Mouse (Mus musculus): Measurements from ENCODE around the gene Stx7.

Gene Stx7

GRCm38 (mm10) chr10:24160349-24160748 is 11.2 kb downstream of the Stx7 start:
- Histone ChIP-seq H3K4me1 (replicated peaks; ENCODE audit: low read depth, low read length) (peaks cover 27% of the 10 kb centered on the region), H3K9me3 (ENCODE audit: low read length) (no peaks in the 10 kb centered on the region), H3K27me3 (ENCODE audit: insufficient read depth, low read length) (no peaks in the 10 kb centered on the region), H3K36me3 (ENCODE audit: insufficient read depth, low read length) (peaks cover 16% of the 10 kb centered on the region), H3K4me3 (replicated peaks; ENCODE audit: low read length) (no peak overlapping the region)
- TF ChIP-seq NANOG (IDR thresholded peaks at IDR 0.05; ENCODE audit: borderline replicate concordance, low read length) (no peak), CTCF (conservative IDR thresholded peaks at IDR 0.05; ENCODE audit: low read length) (no peak), POU5F1 (IDR thresholded peaks at IDR 0.05; ENCODE audit: borderline replicate concordance, low read length) (no peak)

GRCm38 (mm10) chr10:24164137-24164908 is 15.2 kb downstream of the Stx7 start:
- H3K27me3 ChIP-seq (ENCODE audit: insufficient read depth, low read length) = no peaks in the 10 kb centered on the region
- H3K36me3 ChIP-seq (ENCODE audit: insufficient read depth, low read length) = no peaks in the 10 kb centered on the region
- H3K4me1 ChIP-seq (replicated peaks; ENCODE audit: low read depth, low read length) = peaks cover 38% of the 10 kb centered on the region
- TF ChIP-seq CTCF (conservative IDR thresholded peaks at IDR 0.05; ENCODE audit: low read length) = no peak
- no peak for TF ChIP-seq NANOG (IDR thresholded peaks at IDR 0.05; ENCODE audit: borderline replicate concordance, low read length)
- no peak for TF ChIP-seq POU5F1 (IDR thresholded peaks at IDR 0.05; ENCODE audit: borderline replicate concordance, low read length)
- H3K4me3 ChIP-seq (replicated peaks; ENCODE audit: low read length) = 0 out of 2 replicates have a peak overlapping the region, but pooled peaks have one; percentile 21
- no peaks in the 10 kb centered on the region for H3K9me3 ChIP-seq (ENCODE audit: low read length)

- Histone ChIP-seq H3K4me1 (replicated peaks; ENCODE audit: low read depth, low read length) (peaks cover 34% of the 10 kb centered on the region), H3K36me3 (ENCODE audit: insufficient read depth, low read length) (no peaks in the 10 kb centered on the region), H3K9me3 (ENCODE audit: low read length) (no peaks in the 10 kb centered on the region), H3K27me3 (ENCODE audit: insufficient read depth, low read length) (no peaks in the 10 kb centered on the region), H3K4me3 (replicated peaks; ENCODE audit: low read length) (0 out of 2 replicates have a peak overlapping the region, but pooled peaks have one; percentile 21)
- TF ChIP-seq NANOG (IDR thresholded peaks at IDR 0.05; ENCODE audit: borderline replicate concordance, low read length) = no peak
- TF ChIP-seq CTCF (conservative IDR thresholded peaks at IDR 0.05; ENCODE audit: low read length) = no peak
- TF ChIP-seq POU5F1 (IDR thresholded peaks at IDR 0.05; ENCODE audit: borderline replicate concordance, low read length) = no peak
Measured at GRCm38 (mm10) chr10:24164909-24165304, 15.8 kb downstream of the Stx7 start.

- Histone ChIP-seq H3K36me3 (ENCODE audit: insufficient read depth, low read length) (no peaks in the 10 kb centered on the region), H3K4me3 (replicated peaks; ENCODE audit: low read length) (no peak overlapping the region), H3K27me3 (ENCODE audit: insufficient read depth, low read length) (no peaks in the 10 kb centered on the region), H3K9me3 (ENCODE audit: low read length) (no peaks in the 10 kb centered on the region), H3K4me1 (replicated peaks; ENCODE audit: low read depth, low read length) (peaks cover 34% of the 10 kb centered on the region)
- TF ChIP-seq CTCF (conservative IDR thresholded peaks at IDR 0.05; ENCODE audit: low read length) (no peak), NANOG (IDR thresholded peaks at IDR 0.05; ENCODE audit: borderline replicate concordance, low read length) (no peak), POU5F1 (IDR thresholded peaks at IDR 0.05; ENCODE audit: borderline replicate concordance, low read length) (no peak)
Measured at GRCm38 (mm10) chr10:24165526-24166055, 16.5 kb downstream of the Stx7 start.

- H3K4me3 ChIP-seq (replicated peaks; ENCODE audit: low read length) = no peak overlapping the region
Measured at GRCm38 (mm10) chr10:24167978-24168583, 19.0 kb downstream of the Stx7 start.

GRCm38 (mm10) chr10:24168854-24169253 is 19.8 kb downstream of the Stx7 start:
- H3K36me3 ChIP-seq (ENCODE audit: insufficient read depth, low read length) = no peaks in the 10 kb centered on the region
- H3K4me3 ChIP-seq (replicated peaks; ENCODE audit: low read length) = no peak overlapping the region
- H3K9me3 ChIP-seq (ENCODE audit: low read length) = no peaks in the 10 kb centered on the region
- H3K27me3 ChIP-seq (ENCODE audit: insufficient read depth, low read length) = no peaks in the 10 kb centered on the region
- peaks cover 43% of the 10 kb centered on the region for H3K4me1 ChIP-seq (replicated peaks; ENCODE audit: low read depth, low read length)
- TF ChIP-seq POU5F1 (IDR thresholded peaks at IDR 0.05; ENCODE audit: borderline replicate concordance, low read length) = no peak

More at GRCm38 (mm10) chr10:24167978-24168583, 19.0 kb downstream of the Stx7 start:
- no peak for TF ChIP-seq POU5F1 (IDR thresholded peaks at IDR 0.05; ENCODE audit: borderline replicate concordance, low read length)
- no peak for TF ChIP-seq CTCF (conservative IDR thresholded peaks at IDR 0.05; ENCODE audit: low read length)
- TF ChIP-seq NANOG (IDR thresholded peaks at IDR 0.05; ENCODE audit: borderline replicate concordance, low read length) = no peak
- Histone ChIP-seq H3K36me3 (ENCODE audit: insufficient read depth, low read length) (no peaks in the 10 kb centered on the region), H3K9me3 (ENCODE audit: low read length) (no peaks in the 10 kb centered on the region), H3K27me3 (ENCODE audit: insufficient read depth, low read length) (no peaks in the 10 kb centered on the region), H3K4me1 (replicated peaks; ENCODE audit: low read depth, low read length) (peaks cover 40% of the 10 kb centered on the region)

GRCm38 (mm10) chr10:24171906-24172459 is 22.9 kb downstream of the Stx7 start:
- TF ChIP-seq NANOG (IDR thresholded peaks at IDR 0.05; ENCODE audit: borderline replicate concordance, low read length) = no peak
- no peak for TF ChIP-seq CTCF (conservative IDR thresholded peaks at IDR 0.05; ENCODE audit: low read length)
- TF ChIP-seq POU5F1 (IDR thresholded peaks at IDR 0.05; ENCODE audit: borderline replicate concordance, low read length) = no peak

GRCm38 (mm10) chr10:24173210-24174001 is 24.3 kb downstream of the Stx7 start:
- Histone ChIP-seq H3K27me3 (ENCODE audit: insufficient read depth, low read length) (no peaks in the 10 kb centered on the region), H3K4me3 (replicated peaks; ENCODE audit: low read length) (no peak overlapping the region), H3K4me1 (replicated peaks; ENCODE audit: low read depth, low read length) (peaks cover 11% of the 10 kb centered on the region), H3K36me3 (ENCODE audit: insufficient read depth, low read length) (no peaks in the 10 kb centered on the region), H3K9me3 (ENCODE audit: low read length) (no peaks in the 10 kb centered on the region)
- TF ChIP-seq NANOG (IDR thresholded peaks at IDR 0.05; ENCODE audit: borderline replicate concordance, low read length) (no peak), POU5F1 (IDR thresholded peaks at IDR 0.05; ENCODE audit: borderline replicate concordance, low read length) (no peak), CTCF (conservative IDR thresholded peaks at IDR 0.05; ENCODE audit: low read length) (peak; percentile 80)

More at GRCm38 (mm10) chr10:24171906-24172459, 22.9 kb downstream of the Stx7 start:
- H3K4me3 ChIP-seq (replicated peaks; ENCODE audit: low read length) = no peak overlapping the region
- peaks cover 12% of the 10 kb centered on the region for H3K4me1 ChIP-seq (replicated peaks; ENCODE audit: low read depth, low read length)
- H3K27me3 ChIP-seq (ENCODE audit: insufficient read depth, low read length) = no peaks in the 10 kb centered on the region
- H3K9me3 ChIP-seq (ENCODE audit: low read length) = no peaks in the 10 kb centered on the region
- H3K36me3 ChIP-seq (ENCODE audit: insufficient read depth, low read length) = no peaks in the 10 kb centered on the region
